Mouse (Mus musculus) megakaryocyte, embryonic 14.5 days (primary cell): ENCODE measurements at regions not wholly inside any gene's neighbourhood (a gene's known extent, or its start where the extent isn't known, plus 50 kb on each side); places are given as distances from the start of the nearest gene placed in this dataset.
A peak's percentile ranks its signal among the peaks of the same experiment; 100 is the strongest.

ENCODE experiments used
- H3K27me3 ChIP-seq: replicated peaks from 2 replicates; pipeline ENCODE3; 2012; ENCODE audit warnings: inconsistent platforms
- H3K36me3 ChIP-seq: replicated peaks from 2 replicates; pipeline ENCODE3; 2012; ENCODE audit warnings: low read length, inconsistent platforms, mixed read lengths
- H3K4me1 ChIP-seq: 2 replicates; pipeline ENCODE4 v1.6.1; 2012; ENCODE audit warnings: inconsistent platforms
- H3K4me3 ChIP-seq: replicated peaks from 2 replicates; pipeline ENCODE3; 2012; ENCODE audit warnings: moderate library complexity, mild to moderate bottlenecking, inconsistent platforms
- H3K9me3 ChIP-seq: 2 replicates; pipeline ENCODE4 v1.6.1; 2012; ENCODE audit warnings: inconsistent platforms
- FLI1 ChIP-seq: IDR thresholded peaks from 2 replicates; pipeline ENCODE4 v1.6.1; 2012; ENCODE audit warnings: low read length, inconsistent platforms, mixed read lengths
- GATA1 ChIP-seq: IDR thresholded peaks from 3 replicates; pipeline ENCODE4 v1.6.1; 2012; ENCODE audit warnings: mixed read lengths, low read length, inconsistent platforms, borderline replicate concordance

GRCm38 (mm10) chr3:21822675-21823074 is 253.8 kb upstream of the Tbl1xr1 start:
- Histone ChIP-seq H3K27me3 (no peaks in the 10 kb centered on the region), H3K4me1 (peaks cover 34% of the 10 kb centered on the region), H3K4me3 (no peak overlapping the region), H3K9me3 (no peaks in the 10 kb centered on the region), H3K36me3 (no peaks in the 10 kb centered on the region)
- no peak for TF ChIP-seq GATA1
- TF ChIP-seq FLI1, result no peak

DNA sequence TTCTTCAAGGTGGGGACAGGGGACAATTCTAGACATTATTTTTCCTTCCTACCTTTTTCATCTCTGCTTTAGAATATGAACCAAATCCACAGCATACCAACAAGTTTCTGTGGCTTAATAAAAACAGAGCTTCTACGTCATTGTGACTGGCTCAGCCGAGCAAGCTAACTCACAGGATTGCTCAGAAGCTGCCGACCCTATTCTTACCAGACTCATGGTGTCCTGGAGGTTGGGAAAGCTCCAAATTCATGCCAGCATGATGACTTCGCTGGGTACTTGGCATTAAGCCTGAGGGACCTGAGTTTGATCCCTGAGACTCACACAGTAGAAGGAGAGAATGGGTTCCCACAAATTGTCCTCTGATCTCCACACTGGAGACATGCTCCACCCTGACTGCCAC is 253.1 kb upstream of the Tbl1xr1 start:
- H3K4me3 ChIP-seq, result no peak overlapping the region
- no peaks in the 10 kb centered on the region for H3K36me3 ChIP-seq
- TF ChIP-seq FLI1, result no peak
- no peak for TF ChIP-seq GATA1
- H3K27me3 ChIP-seq, result no peaks in the 10 kb centered on the region
- H3K9me3 ChIP-seq, result no peaks in the 10 kb centered on the region
- H3K4me1 ChIP-seq, result peaks cover 33% of the 10 kb centered on the region

GRCm38 (mm10) chr3:21824101-21824880 is 252.2 kb upstream of the Tbl1xr1 start:
- Histone ChIP-seq H3K4me3 (peak overlapping the region; percentile 76), H3K4me1 (peaks cover 26% of the 10 kb centered on the region)

DNA sequence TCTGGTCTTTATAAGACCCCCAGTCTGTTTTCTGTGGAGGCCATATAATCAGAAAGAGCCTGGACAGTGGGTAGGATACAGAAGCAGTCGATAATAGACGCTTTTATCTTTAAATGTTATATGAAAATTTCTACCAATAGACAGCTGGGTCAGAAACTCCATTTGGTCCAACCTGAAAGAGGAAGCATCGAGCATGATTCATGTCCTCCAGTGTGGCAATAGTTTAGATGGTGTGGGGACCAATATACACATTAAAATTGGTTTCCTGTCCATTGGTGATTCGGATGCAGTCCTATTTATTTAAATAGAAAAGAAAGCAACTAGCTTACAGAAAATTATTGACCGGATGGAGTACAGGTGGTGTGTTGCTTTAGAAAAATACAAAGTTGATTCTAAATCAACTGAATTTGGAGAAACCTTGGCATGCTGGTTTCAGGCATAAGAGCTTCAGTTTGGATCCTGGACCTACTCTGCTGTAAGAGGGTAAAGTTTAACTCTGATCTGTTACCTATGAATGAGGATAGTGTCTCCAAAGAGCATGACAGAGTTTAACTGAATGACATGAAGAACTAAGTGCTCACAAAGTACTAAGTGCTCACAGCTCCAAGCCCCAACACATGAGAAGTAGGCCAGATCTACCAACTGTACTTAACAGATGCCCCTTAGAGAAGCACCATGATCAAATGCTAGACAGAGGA is 251.4 kb upstream of the Tbl1xr1 start:
- TF ChIP-seq GATA1 (no peak), FLI1 (no peak)
- Histone ChIP-seq H3K4me3 (no peak overlapping the region), H3K36me3 (no peaks in the 10 kb centered on the region), H3K27me3 (no peaks in the 10 kb centered on the region), H3K9me3 (no peaks in the 10 kb centered on the region), H3K4me1 (peaks cover 26% of the 10 kb centered on the region)

More at GRCm38 (mm10) chr3:21824101-21824880, 252.2 kb upstream of the Tbl1xr1 start:
- Histone ChIP-seq H3K9me3 (no peaks in the 10 kb centered on the region), H3K27me3 (no peaks in the 10 kb centered on the region), H3K36me3 (no peaks in the 10 kb centered on the region)
- TF ChIP-seq FLI1 (no peak), GATA1 (no peak)

- Histone ChIP-seq H3K9me3 (no peaks in the 10 kb centered on the region), H3K4me3 (no peak overlapping the region), H3K4me1 (peaks cover 26% of the 10 kb centered on the region), H3K27me3 (no peaks in the 10 kb centered on the region), H3K36me3 (no peaks in the 10 kb centered on the region)
- no peak for TF ChIP-seq FLI1
- no peak for TF ChIP-seq GATA1
Measured at GRCm38 (mm10) chr3:21827656-21828055, 248.8 kb upstream of the Tbl1xr1 start.

DNA sequence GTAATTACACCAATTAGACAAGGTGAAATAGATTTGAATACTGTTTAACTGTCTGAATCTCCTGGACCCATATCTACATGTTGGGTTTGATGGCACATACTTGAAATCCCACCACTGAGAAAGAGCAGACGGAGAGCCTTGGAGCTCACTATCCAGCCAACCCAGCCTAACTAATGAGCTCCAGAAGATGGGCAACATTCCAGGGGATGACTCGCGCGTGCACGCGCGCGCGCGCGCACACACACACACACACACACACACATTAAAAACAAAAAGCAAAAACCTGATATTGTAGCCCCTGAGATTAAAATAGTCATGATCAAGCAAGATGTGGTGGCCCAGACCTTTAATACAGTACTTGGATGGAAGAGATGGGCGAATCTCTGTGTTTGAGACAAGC is 243.3 kb upstream of the Tbl1xr1 start:
- Histone ChIP-seq H3K36me3 (no peaks in the 10 kb centered on the region), H3K4me1 (peaks cover 13% of the 10 kb centered on the region), H3K27me3 (no peaks in the 10 kb centered on the region), H3K4me3 (no peak overlapping the region), H3K9me3 (no peaks in the 10 kb centered on the region)
- TF ChIP-seq GATA1, result no peak
- no peak for TF ChIP-seq FLI1

DNA sequence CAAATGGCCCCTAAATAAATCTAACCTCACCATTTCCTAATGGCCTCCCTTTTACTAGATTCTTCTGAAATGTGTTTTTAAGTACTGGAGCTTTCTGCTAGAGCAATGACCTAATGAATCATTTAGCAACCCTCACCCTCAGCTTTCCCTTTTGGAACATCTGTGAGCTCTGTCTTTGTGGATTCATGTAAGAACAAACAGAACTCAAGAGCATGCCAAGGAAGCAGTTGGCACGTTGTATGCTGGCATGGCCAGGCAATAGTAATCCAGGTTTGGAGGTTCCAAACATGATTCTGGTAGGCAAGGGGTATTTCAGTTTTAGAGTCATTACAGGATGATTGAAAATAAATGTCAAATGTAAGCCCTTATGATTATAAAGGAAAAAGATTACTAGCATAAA is 240.9 kb upstream of the Tbl1xr1 start:
- no peak overlapping the region for H3K4me3 ChIP-seq
- no peaks in the 10 kb centered on the region for H3K27me3 ChIP-seq
- no peak for TF ChIP-seq GATA1
- TF ChIP-seq FLI1, result no peak
- H3K4me1 ChIP-seq, result peaks cover 33% of the 10 kb centered on the region
- no peaks in the 10 kb centered on the region for H3K36me3 ChIP-seq
- no peaks in the 10 kb centered on the region for H3K9me3 ChIP-seq

DNA sequence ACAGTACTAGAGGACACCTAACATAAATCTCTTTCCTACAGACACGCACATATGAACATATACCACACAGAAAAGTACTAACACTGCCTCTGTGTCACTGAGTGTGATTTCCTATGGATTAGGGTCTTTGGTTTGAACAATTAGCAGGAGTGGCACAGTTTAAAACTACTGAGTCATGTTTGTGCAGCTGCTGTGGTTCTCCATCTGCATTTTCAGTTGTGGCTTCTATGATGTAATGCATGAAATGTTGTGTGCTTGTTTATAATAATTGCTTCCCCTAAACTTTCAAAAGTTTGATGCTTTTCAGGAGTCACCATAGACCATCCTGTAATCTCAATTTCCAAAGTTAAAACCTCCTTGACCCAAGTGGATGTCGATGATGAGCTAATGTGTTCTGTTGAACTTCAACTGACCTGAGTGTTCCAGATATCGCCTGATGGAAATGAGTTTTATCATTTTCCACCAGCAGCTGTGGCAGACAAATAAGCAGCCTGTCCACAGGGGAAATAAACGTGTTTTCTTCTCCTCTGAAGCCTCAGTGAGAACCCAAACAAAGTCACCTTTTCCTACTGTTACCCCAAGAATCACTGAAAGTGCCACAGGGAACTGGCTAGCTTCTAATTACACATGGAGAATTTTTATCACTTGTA is 239.0 kb upstream of the Tbl1xr1 start:
- no peak overlapping the region for H3K4me3 ChIP-seq
- TF ChIP-seq FLI1 (no peak), GATA1 (no peak)
- H3K27me3 ChIP-seq, result no peaks in the 10 kb centered on the region
- H3K4me1 ChIP-seq, result peaks cover 48% of the 10 kb centered on the region
- no peaks in the 10 kb centered on the region for H3K36me3 ChIP-seq
- H3K9me3 ChIP-seq, result no peaks in the 10 kb centered on the region

DNA sequence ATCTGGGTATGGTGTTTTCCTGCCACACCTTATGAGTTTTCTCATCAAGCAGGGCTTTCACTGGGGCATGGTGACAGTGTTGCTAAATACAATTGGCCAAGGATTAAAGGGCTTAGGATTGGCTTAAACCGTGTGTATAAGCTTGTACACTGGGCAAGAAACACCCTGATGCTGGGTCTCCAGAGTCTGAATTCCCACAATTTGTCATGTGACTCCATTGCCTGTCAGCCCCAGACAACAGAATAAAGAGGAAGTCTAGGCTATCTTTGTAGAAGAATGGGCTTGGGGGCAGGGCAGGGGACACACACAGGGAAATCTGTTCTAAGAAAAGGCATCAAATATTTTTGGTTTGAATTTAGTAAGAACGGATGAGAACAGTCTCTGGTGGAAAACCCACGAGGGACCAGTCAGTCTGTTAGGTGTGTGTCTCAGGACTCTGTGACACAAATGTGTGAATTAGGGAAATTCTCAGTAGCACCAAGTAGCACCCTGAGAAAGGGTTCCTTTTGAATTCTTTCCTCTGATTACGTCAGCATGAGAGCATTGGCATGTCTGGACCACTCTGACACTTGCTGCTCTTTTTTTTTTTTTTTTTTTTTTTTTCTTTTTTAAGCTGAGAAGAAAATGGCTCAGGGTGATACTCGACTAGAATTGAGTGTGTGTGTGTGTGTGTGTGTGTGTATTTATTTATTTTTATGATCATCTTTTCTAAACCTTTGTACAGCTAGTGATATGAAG is 235.5 kb upstream of the Tbl1xr1 start:
- Histone ChIP-seq H3K4me1 (peaks cover 54% of the 10 kb centered on the region), H3K9me3 (peaks cover 3% of the 10 kb centered on the region; the same call in 1 of the 2 replicates), H3K36me3 (no peaks in the 10 kb centered on the region), H3K27me3 (no peaks in the 10 kb centered on the region), H3K4me3 (peak overlapping the region; percentile 3)
- TF ChIP-seq FLI1 (no peak), GATA1 (no peak)

DNA sequence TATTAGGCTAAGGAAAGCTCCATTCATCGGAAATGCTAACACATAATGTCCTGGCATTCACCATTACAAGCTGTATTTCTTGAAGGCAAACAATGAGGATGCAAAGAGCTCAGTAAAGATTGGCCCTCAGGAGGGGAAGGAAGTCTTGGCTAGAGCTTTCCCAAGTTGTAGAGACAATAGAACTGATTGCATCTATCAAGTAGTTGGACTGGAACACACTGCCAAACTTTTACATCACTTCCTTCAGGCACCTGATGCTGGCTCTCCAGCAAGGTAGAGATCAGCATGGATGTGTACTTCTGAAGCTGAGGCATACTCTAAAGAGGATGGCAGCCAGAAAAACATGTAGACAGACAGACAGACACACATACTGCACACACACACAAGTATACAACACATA is 234.9 kb upstream of the Tbl1xr1 start:
- Histone ChIP-seq H3K9me3 (peaks cover 6% of the 10 kb centered on the region; the same call in 1 of the 2 replicates), H3K27me3 (no peaks in the 10 kb centered on the region), H3K4me1 (peaks cover 54% of the 10 kb centered on the region), H3K4me3 (no peak overlapping the region), H3K36me3 (no peaks in the 10 kb centered on the region)
- TF ChIP-seq FLI1 (no peak), GATA1 (no peak)
